Mouse (Mus musculus) c-Kit-positive CD71-positive TER-119-negative erythroid progenitor cells, embryonic 14.5 days (primary cell): ENCODE results near the gene Gm5072.
"Not testable (repeated sequence)": the region's sequence is repeated elsewhere in the genome, so short reads cannot be mapped to it uniquely, and the experiment has no call there.

Experiments used
- DNase-seq: peaks from one replicate; pipeline ENCODE4 v3.0.0-alpha.2; 2013; ENCODE audit warnings: low read depth

The Gm5072 gene

GRCm38 (mm10) chrX:91392200-91392599 is at the start of gene Gm5072:
TSS of gene Gm5072 (plus strand) at chrX:91392500.
- DNase-seq: not testable (repeated sequence)
